Mouse (Mus musculus) limb, embryonic 14.5 days (tissue): ENCODE measurements around the gene Cdc40. TPM values are rescaled to one million over a fixed set of nuclear protein-coding genes. Genes with fewer than 3 reads are reported as not detected.

Experiments
- ATAC-seq: fragments of 200-750 bp; cut with Nextera tagmentation; 2 replicates; pipeline ENCODE4 v1.8.0; 2017; ENCODE audit warnings: low read depth, moderate number of reproducible peaks, moderate TSS enrichment; ENCODE audit not compliant: low FRiP score
- DNase-seq: peaks from one replicate; pipeline ENCODE4 v3.0.0-alpha.2; 2015; ENCODE audit warnings: low spot score
- H3K27ac ChIP-seq: fragments of 300-500 bp; sonication (generic); replicated peaks from 2 replicates; pipeline ENCODE4 v1.5.1; 2014; ENCODE audit warnings: low read depth, mild to moderate bottlenecking, low read length, moderate library complexity, mixed read lengths
- H3K27me3 ChIP-seq: fragments of 300-500 bp; sonication (generic); 2 replicates; pipeline ENCODE4 v1.6.1; 2014; ENCODE audit warnings: low read length, mixed read lengths; ENCODE audit not compliant: control insufficient read depth, insufficient read depth
- H3K36me3 ChIP-seq: fragments of 300-500 bp; sonication (generic); 2 replicates; pipeline ENCODE4 v1.6.1; 2014; ENCODE audit warnings: mild to moderate bottlenecking, low read length, moderate library complexity, mixed read lengths; ENCODE audit not compliant: control insufficient read depth, insufficient read depth
- H3K4me1 ChIP-seq: fragments of 300-500 bp; sonication (generic); 2 replicates; pipeline ENCODE4 v1.6.1; 2014; ENCODE audit warnings: antibody characterized with exemption, low read length, mixed read lengths; ENCODE audit not compliant: control insufficient read depth, insufficient read depth
- H3K4me2 ChIP-seq: fragments of 300-500 bp; sonication (generic); replicated peaks from 2 replicates; pipeline ENCODE4 v1.6.1; 2014; ENCODE audit warnings: low read depth, mild to moderate bottlenecking, low read length, moderate library complexity; ENCODE audit not compliant: severe bottlenecking
- H3K4me3 ChIP-seq: fragments of 300-500 bp; sonication (generic); replicated peaks from 2 replicates; pipeline ENCODE4 v1.5.1; 2014; ENCODE audit warnings: low read length
- H3K9ac ChIP-seq: fragments of 300-500 bp; sonication (generic); 2 replicates; pipeline ENCODE4 v1.6.1; 2014; ENCODE audit warnings: mild to moderate bottlenecking, low read depth, low read length, moderate library complexity; ENCODE audit not compliant: severe bottlenecking
- H3K9me3 ChIP-seq: fragments of 300-500 bp; sonication (generic); 2 replicates; pipeline ENCODE4 v1.6.1; 2016; ENCODE audit warnings: low read length; ENCODE audit not compliant: control insufficient read depth
- POLR2A ChIP-seq: fragments of 200-500 bp; IDR thresholded peaks from 2 replicates; pipeline ENCODE4 v1.8.0; 2012; ENCODE audit warnings: inconsistent platforms, mild to moderate bottlenecking, moderate library complexity, borderline replicate concordance; ENCODE audit not compliant: insufficient read depth, insufficient read length; ENCODE audit errors: extremely low read depth
- WGBS: fragments of 180-500 bp; shearing (Covaris S2); extraction: QIAGEN DNeasy Blood & Tissue Kit; methylation state at CpG from one replicate; pipeline ENCODE4 v1.1.7; 2014; 5-methylcytosine and 5-hydroxymethylcytosine counted together
- polyA plus RNA-seq, 2 experiments: library from polyadenylated mRNA; depleted of rRNA in 1 of 2; stranded (reverse) in 1 of 2; unstranded in 1 of 2; fragments of >200 nt; fragmentation: Nextera tagmentation in 1 of 2; extraction: Ambion mirVana in 1 of 2; gene quantifications; 2 replicates each; pipeline versions ENCODE4 v1.2.1 to v1.2.3; 2012 to 2014

Cdc40 gene
- polyA plus RNA-seq, 2 experiments = 24.0 to 26.7 TPM

GRCm38 (mm10) chr10:40806221-40806620, 76.9 kb downstream of the Cdc40 start:
- Histone ChIP-seq H3K27me3 (no peaks in the 10 kb centered on the region), H3K36me3 (no peaks in the 10 kb centered on the region), H3K27ac (no peak overlapping the region), H3K4me3 (no peak overlapping the region), H3K9me3 (no peaks in the 10 kb centered on the region), H3K4me2 (no peak overlapping the region), H3K4me1 (no peaks in the 10 kb centered on the region), H3K9ac (no peak overlapping the region)
- ATAC-seq = no peak
- WGBS = 87% methylated on average over 4 of the region's 4 CpGs
- DNase-seq = no peak
- no peak for TF ChIP-seq POLR2A

- no peaks in the 10 kb centered on the region for H3K36me3 ChIP-seq
- H3K4me1 ChIP-seq = no peaks in the 10 kb centered on the region
- WGBS = 68% methylated on average over 1 of the region's 1 CpGs
- no peaks in the 10 kb centered on the region for H3K9me3 ChIP-seq
- no peak overlapping the region for H3K9ac ChIP-seq
- DNase-seq (no peak), ATAC-seq (no peak)
- no peak overlapping the region for H3K4me3 ChIP-seq
- H3K27ac ChIP-seq = no peak overlapping the region
- H3K4me2 ChIP-seq = no peak overlapping the region
- H3K27me3 ChIP-seq = no peaks in the 10 kb centered on the region
- TF ChIP-seq POLR2A = no peak
Observed at GRCm38 (mm10) chr10:40805221-40805620, 77.9 kb downstream of the Cdc40 start.

DNA sequence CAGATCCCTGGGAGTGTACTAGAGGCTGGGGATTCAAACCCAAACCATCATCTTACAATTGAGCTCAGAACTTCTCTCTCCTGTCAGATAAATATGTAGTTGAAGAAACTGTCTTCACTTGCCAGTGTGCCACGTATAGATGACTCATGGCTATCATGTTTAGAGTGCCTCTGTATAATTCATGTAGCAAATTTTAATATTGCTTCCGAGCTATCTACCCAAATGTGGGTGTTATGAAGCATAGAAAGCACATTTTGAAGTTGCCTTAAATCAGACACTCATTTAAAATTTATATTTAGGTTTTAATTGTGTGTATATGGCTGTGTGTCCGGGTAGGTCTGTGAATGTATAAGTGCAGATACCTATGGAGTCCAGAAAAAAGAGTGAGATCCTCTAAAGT, 91.0 kb downstream of the Cdc40 start:
- Histone ChIP-seq H3K4me1 (no peaks in the 10 kb centered on the region), H3K4me2 (no peak overlapping the region), H3K27me3 (no peaks in the 10 kb centered on the region), H3K4me3 (no peak overlapping the region), H3K9me3 (no peaks in the 10 kb centered on the region), H3K36me3 (no peaks in the 10 kb centered on the region), H3K27ac (no peak overlapping the region), H3K9ac (no peak overlapping the region)
- WGBS = 77% methylated on average over 3 of the region's 3 CpGs
- DNase-seq (no peak), ATAC-seq (no peak)
- TF ChIP-seq POLR2A = no peak

- no peak for TF ChIP-seq POLR2A
- DNase-seq (no peak), ATAC-seq (no peak)
- WGBS = 81% methylated on average over 3 of the region's 3 CpGs
- no peaks in the 10 kb centered on the region for H3K27me3 ChIP-seq
- H3K4me3 ChIP-seq = no peak overlapping the region
- no peak overlapping the region for H3K27ac ChIP-seq
- H3K36me3 ChIP-seq = no peaks in the 10 kb centered on the region
- H3K9ac ChIP-seq = no peak overlapping the region
- no peak overlapping the region for H3K4me2 ChIP-seq
- H3K9me3 ChIP-seq = no peaks in the 10 kb centered on the region
- no peaks in the 10 kb centered on the region for H3K4me1 ChIP-seq
Observed at GRCm38 (mm10) chr10:40790406-40790805, 92.7 kb downstream of the Cdc40 start.

Other genes starting within 250 kb of the Cdc40 start
- gene Mettl24, start 200.0 kb downstream of the Cdc40 start, polyA plus RNA-seq (2012; rRNA removed) = 1.4 and 1.7 TPM in 2 replicates
- 1.8 and 2.5 TPM in 2 replicates for gene Mettl24, start 200.0 kb downstream of the Cdc40 start, polyA plus RNA-seq (2014; fragmentation: Nextera tagmentation; extraction: Ambion mirVana)
- 17.1 and 20.2 TPM in 2 replicates for gene Wasf1, start 164 bp upstream of the Cdc40 start, polyA plus RNA-seq (2012; rRNA removed)
- 16.8 and 23.9 TPM in 2 replicates for gene Wasf1, start 164 bp upstream of the Cdc40 start, polyA plus RNA-seq (2014; fragmentation: Nextera tagmentation; extraction: Ambion mirVana)
- gene Gpr6, start 189.0 kb upstream of the Cdc40 start, polyA plus RNA-seq (2012; rRNA removed) = not detected in 2 replicates
- not detected in 2 replicates for gene Gpr6, start 189.0 kb upstream of the Cdc40 start, polyA plus RNA-seq (2014; fragmentation: Nextera tagmentation; extraction: Ambion mirVana)